Mouse (Mus musculus) brain, adult 2 months (tissue): ENCODE measurements around the gene Vdr.
"Not testable (repeated sequence)": the region's sequence is repeated elsewhere in the genome, so short reads cannot be mapped to it uniquely, and the experiment has no call there.

Source experiments
- DNase-seq: peaks from one replicate; pipeline ENCODE4 v3.0.0; 2011; ENCODE audit warnings: low read depth, low spot score

Vdr gene

GRCm38 (mm10) chr15:97880441-97880840 lies 30.0 kb downstream of the Vdr start:
- DNase-seq, result no peak

DNA sequence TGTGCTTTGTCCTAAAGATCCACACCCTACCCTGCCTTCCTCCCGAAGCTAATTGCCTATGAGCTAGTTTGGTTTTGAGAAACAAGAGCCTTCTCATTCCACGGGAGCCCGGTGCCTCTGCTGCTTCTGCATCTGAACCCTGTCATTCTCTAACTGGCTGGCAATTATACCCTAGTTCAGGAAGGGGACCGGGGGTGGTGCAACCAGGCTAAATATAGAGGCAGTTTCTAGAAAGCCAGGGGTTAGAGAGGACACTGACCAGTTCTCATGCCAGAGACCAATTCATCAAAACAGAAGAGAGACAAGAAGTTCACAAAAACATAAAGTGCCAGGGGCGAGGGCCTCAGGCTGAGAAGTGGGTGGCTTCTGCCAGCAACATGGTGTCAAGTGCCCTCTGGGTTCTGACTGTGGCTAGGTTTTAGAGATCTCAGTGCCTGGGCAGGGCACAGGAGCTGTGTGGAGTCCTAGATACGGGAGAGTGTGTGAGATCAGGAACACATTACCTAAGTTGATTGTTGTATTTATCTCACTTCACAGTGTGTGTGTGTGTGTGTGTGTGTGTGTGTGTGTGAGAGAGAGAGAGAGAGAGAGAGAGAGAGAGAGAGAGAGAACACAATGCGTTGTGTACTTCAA lies 31.6 kb downstream of the Vdr start:
- no peak for DNase-seq

- DNase-seq, result no peak
Measured at GRCm38 (mm10) chr15:97875784-97876183, 34.6 kb downstream of the Vdr start.

DNA sequence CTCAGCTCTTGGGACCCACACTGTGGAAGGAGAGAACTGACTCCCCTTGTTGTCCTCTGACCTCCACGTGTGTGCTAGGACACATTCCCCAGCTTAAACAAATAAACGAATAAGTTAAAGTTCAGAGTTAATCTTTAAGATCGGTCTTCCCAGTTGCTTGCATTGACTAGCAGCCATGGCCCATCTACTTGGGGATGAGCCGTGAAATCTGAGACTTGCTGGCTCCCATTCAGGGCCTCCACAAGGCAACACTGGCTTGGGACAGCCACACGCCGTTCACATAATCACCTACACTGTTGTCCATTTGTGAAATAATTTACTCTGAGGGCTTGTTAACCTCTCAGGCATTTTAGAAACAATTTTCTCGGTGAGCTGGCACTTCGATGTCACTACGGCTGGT lies 36.7 kb downstream of the Vdr start:
- DNase-seq, result no peak

DNA sequence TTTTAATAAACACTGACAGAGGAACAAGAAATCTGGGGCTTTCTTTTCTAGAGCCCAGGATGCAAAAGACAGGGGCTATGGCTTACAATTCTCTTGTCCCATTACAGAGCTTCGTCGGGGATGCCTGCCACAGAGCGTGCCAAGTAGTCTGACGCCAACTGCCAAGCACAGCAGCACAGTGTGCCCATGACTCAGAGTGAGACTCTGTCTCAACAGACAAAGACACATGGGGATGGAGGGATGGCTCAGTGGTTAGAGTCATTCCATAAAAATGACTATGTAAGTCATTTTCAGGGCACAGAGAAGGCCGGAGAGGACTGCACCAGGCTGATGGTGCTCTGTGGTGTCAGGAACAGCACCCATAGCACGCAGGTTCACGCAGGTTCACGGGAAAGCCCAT lies 38.3 kb downstream of the Vdr start:
- peak; percentile 66 for DNase-seq

DNA sequence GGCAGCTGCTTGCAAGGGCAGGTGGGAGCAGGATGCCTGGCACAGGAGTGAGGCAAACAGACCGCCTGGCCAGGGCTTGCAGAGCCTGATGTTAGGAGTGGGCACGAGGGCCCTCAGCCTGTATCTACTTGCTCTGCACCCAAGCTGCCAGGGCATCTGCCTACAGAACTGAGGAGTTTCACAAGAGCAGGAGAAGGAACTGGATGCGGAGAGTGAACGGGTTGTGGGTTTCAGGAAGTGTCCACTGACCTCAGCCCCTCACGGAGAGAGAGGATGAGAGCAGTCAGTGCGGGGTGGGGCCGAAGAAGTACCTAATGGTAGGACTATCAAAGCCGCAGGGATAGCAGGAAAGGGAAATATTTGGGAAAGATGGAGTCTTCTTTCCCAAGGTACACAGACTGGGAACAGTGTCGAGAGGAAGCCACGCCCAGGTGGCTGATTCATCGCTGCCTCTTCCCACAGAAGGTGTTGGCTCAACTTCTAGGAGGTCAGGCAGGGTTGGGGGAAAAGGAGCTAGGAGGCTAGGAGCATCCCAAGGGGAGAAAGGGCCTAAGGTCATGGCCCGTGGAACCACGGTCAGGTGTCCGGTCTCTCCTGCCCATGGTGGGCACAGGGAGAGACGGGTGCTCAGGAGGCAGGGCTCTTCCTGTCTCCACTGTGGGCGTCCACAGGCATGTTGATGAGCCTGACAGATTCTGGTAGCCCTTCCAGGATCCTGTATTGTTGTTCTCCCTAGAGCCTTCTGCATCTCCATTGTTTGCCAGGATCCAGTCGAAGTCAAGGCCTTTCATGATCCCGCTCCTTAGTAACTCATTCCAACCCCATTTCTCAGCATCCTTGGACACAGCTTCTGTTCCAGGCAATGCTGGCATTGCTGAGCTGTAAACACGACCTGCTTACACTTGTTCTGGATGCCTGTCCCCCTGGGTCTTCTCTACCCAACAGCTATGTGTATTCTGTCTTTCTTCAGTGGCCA lies 39.1 kb downstream of the Vdr start:
- DNase-seq, result no peak

GRCm38 (mm10) chr15:97870116-97870515 lies 40.3 kb downstream of the Vdr start:
- not testable (repeated sequence) for DNase-seq

DNA sequence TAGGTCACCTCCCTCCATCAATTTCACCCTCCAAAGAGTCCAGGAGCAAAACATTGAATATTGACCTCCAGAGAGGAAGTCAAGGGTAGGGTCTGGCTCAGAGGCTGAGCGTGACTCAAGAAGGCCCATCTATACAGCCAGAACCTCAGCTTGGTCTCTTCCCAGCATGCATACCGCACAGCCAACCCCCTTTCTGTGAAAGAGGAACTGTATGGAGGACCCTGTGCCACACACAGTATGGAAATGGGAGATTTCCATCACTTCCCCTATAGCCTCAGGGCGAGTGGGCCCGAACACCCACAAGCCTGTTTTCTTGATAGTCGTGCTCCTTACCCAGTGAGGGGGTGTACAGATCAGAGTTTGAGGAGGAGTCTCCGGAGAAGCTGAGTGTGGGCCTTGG lies 41.4 kb downstream of the Vdr start:
- no peak for DNase-seq

DNA sequence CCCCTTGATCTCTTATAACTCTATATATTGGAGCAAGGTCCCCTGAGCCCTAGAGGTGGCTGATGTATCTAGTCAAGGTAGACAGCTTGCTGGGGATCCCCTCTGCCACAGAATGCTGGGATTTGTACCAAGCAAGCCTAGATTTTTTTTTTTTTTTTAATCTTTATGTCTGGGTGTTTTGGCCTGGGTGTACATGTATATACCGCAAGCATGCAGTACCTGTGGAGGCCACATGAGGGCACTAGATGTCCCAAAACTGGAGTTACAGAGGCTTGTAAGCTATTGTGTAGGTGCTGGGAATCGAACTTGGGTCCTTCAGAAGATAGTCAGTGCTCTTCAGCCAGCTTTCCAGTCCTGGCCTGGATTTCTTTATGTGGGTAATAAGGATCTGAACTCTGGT lies 44.4 kb downstream of the Vdr start:
- DNase-seq, result no peak

- no peak for DNase-seq
Measured at GRCm38 (mm10) chr15:97865175-97865574, 45.3 kb downstream of the Vdr start.

DNA sequence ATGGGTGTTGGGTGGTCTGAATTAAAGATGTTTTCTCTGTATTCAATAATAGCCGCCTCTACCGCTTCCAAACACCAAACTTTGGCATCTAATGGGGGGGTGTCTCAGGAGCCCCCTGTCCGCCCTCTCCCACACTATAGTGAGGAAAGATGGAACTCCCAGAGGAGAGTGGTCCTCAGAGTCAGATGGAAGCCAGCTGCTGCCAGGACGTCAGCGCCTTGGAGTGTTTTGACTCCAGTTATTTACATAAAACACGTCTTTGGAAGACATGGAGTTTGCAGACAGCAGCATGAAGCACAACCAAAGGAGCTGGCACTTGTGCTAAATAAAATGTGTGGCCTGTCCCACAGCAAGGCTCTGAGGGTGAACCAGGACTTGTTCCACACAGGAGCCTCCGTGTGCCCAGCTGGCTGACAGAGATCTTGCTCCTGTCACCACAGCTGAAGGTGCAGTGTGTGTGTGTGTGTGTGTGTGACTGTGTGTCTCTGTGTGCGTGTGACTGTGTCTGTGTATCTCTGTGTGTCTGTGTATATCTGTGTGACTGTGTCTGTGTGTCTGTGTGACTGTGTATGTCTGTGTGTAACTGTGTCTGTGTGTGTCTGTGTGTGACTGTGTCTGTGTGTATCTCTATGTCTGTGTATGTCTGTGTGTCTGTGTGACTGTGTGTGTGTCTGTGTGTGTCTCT lies 45.9 kb downstream of the Vdr start:
- DNase-seq, result no peak

DNA sequence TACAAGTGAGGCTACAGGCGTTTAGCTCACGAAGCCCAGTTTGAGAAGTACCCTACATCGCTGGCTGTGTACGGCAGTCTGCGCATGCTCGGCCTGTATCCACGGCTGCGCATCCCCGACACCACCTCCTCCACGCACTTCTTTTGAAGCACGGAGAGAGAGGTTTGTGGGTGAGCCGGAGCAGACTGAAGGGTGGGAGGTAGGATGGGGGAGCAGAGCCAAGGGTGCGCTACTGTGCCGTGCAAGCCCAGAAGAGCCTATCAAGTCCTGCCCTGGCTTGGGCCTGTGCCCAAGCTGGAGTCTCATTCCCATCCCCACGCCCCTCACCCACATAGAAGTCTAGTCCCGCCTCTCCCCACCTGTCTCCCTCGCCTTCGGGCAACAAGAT lies 46.9 kb downstream of the Vdr start:
- peak; percentile 92 for DNase-seq

GRCm38 (mm10) chr15:97862881-97863493 lies 47.4 kb downstream of the Vdr start:
- DNase-seq, result no peak

DNA sequence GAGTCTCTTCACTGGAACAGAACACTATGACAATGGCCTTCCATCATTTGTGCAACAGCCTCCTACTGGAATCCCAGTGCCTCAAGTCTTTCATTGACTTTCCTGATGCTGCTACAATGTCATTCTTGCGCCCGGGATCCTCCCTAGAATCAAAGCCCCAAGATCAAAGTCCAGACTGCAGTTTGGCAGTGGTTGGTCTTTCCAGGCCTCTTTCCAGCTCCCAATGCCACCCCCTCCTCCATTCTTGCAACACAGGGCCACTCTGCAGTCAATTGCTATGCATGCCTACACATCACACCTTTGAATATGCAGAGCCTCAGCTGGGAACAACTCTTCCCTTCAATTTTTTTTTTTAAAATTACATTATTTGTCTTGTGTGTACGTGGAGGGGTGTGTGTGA lies 50.1 kb downstream of the Vdr start:
- DNase-seq, result no peak

- DNase-seq, result no peak
Measured at GRCm38 (mm10) chr15:97858431-97858830, 52.0 kb downstream of the Vdr start.

GRCm38 (mm10) chr15:97854551-97854950 lies 55.9 kb downstream of the Vdr start:
- peak; percentile 77 for DNase-seq

DNA sequence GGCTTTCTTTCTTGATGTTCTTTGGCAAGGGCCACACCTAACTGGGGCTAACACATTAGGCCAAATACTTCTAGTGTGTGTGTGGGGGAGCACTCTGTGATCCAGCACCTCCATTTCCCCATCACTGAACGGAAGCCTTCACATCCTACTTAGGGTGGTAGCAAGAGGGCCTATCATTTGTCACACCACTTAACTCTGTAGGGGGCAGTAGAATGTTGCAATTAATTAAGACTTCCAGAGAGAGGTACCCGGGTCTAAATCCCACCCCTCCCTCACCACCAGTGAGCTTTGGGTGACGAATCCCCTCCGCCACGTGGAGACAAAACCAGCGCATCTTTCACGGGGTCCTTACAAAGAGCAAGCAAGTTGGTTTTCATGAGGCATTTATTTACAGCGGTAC lies 56.4 kb downstream of the Vdr start:
- no peak for DNase-seq

DNA sequence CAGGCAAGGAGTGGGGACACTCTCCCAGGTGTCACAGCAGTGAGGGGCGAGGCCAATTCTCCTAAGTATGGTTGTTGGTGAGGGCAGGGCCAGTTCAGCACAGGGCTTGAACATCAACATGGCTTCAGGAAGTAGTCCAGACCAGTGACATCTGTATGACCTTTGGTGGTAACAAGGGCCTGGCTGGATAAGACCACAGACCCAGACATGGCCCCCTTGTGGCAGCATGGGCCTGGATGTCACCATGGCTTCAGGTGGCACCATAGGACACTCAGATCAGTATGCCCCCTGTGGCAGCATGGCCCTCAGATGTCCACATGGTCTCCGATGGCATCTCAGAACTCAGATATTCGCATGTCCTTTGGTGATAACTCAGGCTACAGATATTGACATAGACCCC lies 58.1 kb downstream of the Vdr start:
- no peak for DNase-seq

DNA sequence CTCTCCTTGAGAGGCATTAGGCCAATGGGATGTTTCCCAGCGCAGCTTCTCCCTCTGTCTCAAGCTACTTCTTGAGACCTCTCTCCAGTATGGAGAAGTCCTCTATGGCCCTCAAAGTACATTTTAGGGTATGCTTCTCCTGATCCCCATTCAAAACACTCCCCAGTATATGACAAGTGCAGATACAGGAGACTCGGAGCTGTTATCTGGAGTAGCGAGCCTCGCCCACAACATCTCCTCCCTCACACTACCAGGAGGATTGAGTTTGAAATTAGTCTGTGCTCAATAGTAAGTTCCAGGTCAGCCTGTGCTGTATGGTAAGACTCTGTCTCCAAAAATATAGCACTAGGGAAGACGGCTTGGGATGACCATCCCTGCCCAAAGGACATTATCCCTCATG lies 59.4 kb downstream of the Vdr start:
- DNase-seq, result no peak

GRCm38 (mm10) chr15:97850441-97850840 lies 60.0 kb downstream of the Vdr start:
- peak; percentile 65 for DNase-seq

DNA sequence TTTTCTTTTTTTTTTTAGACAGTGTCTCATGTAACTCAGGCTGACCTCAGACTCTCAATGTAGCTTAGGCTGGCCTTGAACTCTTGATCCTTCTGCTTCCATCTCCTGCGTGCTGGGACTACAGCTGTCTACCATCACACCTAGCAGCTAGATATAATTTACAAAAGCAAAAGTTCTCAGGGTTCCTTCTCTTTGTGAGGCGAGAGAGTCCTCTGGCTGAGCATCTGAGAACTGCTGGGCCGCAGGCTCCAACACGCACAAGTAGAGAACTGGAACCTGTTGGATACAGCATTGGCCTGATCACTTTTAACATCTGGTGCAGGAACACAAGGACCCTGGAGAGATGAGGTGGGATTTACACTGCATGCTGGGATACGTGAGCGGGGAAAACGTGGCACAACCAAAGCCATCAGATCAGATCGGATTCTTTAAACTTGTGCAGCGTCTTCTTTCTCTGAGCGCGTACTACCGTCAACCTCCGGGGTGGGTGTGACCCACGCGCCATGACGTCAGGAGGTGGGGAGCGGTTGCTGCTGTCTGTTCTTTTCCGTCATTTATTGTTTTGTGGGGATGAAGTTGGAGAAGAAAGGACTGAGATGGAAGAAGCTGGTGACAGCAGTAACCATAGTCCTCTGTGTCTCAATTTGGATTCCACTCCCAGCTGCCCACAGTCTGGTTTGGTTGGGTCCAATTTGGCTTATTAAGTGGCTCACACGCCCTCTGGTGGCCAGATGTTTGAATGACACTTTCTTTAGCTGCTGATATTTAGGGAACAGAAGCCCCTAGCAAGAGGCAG lies 61.1 kb downstream of the Vdr start:
- peak; percentile 95 for DNase-seq
